Mouse (Mus musculus) left cerebral cortex, adult 2 months (tissue): ENCODE data around the gene Rtn3. TPM values are rescaled to one million over a fixed set of nuclear protein-coding genes. Genes with fewer than 3 reads are reported as not detected.

Experiments used
- DNase-seq, 2 experiments: peaks; one replicate each; pipeline ENCODE4 v3.0.0; 2021 to 2022; ENCODE audit warnings: low spot score in 2 of 2, mixed read lengths in 1 of 2; ENCODE audit errors: extremely low spot score in 1 of 2
- H3K27ac ChIP-seq: fragments of 200-600 bp; 2 replicates; pipeline ENCODE4 v1.8.1; 2022
- H3K4me3 ChIP-seq: fragments of 200-600 bp; 2 replicates; pipeline ENCODE4 v1.8.1; 2022
- CTCF ChIP-seq: fragments of 200-600 bp; IDR thresholded peaks from 2 replicates; pipeline ENCODE4 v1.8.1; 2022; ENCODE audit warnings: antibody characterized with exemption, mild to moderate bottlenecking, moderate library complexity
- intact Hi-C: fragments of 180-260 bp; cut with DNase I; formaldehyde crosslinking; loops from one replicate; pipeline ENCODE4 v1.15.1; 2025
- total RNA-seq, 2 experiments: library from RNA; stranded (reverse); gene quantifications; 2 replicates each; pipeline ENCODE4 v1.2.3; 2021

The Rtn3 gene
- total RNA-seq, 2 experiments from 2014 or later = 792 to 823 TPM

DNA sequence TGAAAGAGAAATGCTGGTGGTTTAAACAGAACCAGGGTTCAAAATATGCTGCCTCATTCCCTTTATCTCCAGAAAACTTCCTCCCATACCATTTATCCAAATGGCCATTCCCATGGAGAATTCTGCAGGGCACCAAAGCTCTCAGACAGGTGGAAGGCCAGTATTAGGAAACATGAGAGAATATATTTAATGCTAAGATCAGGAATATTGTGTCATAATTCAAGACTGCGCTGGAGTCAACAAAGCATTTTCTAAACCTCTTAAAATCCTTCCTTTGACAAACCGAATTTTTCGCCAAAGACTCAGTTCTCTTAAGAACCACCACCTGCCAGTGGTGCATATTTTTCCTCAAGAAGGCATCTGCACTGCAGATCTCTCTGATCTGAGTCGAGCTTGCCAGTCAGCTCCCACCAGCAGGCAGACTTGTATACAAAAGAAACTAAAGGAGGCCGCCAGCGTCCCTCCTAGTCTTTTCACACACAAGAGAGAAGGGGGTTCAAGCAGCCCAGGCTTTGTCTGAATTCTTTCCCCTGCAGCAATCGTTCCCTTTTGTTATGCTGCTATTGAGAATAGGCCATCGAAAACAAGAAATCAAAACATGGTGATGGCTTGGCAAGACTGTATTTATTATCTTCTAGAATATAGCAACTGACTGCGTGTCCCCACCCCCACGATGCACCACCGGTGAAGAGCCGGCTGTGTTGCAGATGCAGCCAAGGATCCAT is 1.4 kb downstream of the Rtn3 start:
- intact Hi-C loops = no loop called here
- Histone ChIP-seq H3K4me3 (peak overlapping the region; percentile 96), H3K27ac (peak overlapping the region; percentile 97)
- no peak; the same call in 1 of the 2 replicates for TF ChIP-seq CTCF
- DNase-seq = peak; percentile 36 to 53

DNA sequence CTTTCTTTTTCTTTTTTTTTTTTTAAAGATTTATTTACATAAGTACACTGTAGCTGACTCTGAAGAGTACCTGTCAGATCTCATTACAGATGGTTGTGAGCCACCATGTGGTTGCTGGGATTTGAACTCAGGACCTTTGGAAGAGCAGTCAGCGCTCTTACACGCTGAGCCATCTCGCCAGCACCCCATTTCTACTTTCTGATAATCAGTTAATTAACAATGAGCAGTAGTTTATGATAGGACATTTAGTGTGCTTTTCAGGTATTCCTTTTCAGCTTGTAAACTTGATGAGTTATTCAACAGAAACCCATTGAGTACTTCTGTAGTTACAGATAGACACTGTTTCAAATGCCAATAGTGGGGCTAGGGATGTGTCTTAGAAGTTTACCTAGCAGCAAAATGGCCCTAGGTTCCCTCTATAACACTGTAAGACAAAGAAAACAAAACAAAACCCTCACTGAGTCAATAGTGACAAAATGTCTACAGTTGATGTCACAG is 3.3 kb downstream of the Rtn3 start:
- intact Hi-C loops = no loop called here
- no peak for TF ChIP-seq CTCF
- Histone ChIP-seq H3K27ac (no peak overlapping the region), H3K4me3 (peak overlapping the region; percentile 96)
- no peak for DNase-seq

DNA sequence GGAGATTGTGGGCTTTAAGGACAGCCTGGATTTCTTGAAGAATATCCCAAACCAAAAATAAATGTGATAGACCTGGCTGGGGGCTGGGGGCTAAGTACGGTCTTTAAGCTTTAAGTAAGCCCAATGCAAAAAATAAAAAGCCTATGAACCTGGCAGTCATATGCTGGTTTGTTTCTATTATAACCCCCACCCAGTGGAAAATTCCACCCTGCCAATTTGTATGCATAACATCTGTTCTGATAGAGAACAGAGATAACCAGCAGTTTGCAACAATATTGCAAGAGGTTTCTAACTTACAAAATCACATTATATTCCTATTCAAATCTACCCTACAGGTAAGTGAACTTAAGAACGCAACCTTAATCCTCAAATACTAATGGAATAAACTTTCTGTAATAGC is 12.4 kb downstream of the Rtn3 start:
- intact Hi-C loops = no loop called here
- Histone ChIP-seq H3K27ac (no peak overlapping the region), H3K4me3 (no peak overlapping the region)
- no peak for DNase-seq
- no peak for TF ChIP-seq CTCF

DNA sequence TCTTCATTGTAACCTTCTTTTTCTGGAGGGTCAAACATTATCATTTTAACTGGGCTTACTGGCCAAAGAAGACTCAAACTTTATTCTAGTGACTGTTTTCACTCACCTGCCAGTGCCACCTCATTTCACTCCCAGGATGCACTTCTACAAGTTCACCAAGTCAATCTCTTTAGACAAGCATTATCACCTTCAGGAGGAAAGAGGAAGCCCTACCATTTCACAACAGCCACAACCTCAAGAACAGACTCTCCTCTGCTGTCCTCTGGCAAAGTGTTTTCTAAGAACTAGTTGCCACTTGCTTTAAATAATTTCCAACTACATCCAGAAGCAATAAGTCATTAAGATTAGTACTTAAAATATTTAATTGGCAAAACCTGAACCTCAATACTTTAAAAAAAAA is 15.2 kb downstream of the Rtn3 start:
- intact Hi-C loops = no loop called here
- Histone ChIP-seq H3K4me3 (no peak overlapping the region), H3K27ac (no peak overlapping the region)
- no peak for DNase-seq
- TF ChIP-seq CTCF = no peak

DNA sequence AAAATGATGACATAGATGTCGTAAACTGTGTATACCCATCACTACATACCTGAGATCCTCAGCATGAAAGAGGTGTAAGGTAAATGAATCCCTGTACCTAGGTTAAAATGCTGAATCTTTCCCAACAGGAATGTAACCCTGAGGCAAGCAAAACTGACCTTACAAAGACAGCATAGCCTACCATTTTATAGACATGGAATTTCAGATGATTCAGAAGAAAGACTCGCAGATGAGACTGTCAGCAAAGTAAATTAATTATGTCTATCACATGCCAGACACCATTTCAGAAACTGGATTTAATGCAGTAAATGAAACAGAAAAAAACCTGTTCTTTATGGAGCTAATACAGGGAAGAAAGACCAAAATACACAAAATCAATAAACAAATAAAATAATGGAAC is 23.7 kb downstream of the Rtn3 start:
- no peak overlapping the region for H3K4me3 ChIP-seq
- H3K27ac ChIP-seq = no peak overlapping the region
- no peak for DNase-seq
- intact Hi-C loops = no loop called here
- no peak for TF ChIP-seq CTCF

DNA sequence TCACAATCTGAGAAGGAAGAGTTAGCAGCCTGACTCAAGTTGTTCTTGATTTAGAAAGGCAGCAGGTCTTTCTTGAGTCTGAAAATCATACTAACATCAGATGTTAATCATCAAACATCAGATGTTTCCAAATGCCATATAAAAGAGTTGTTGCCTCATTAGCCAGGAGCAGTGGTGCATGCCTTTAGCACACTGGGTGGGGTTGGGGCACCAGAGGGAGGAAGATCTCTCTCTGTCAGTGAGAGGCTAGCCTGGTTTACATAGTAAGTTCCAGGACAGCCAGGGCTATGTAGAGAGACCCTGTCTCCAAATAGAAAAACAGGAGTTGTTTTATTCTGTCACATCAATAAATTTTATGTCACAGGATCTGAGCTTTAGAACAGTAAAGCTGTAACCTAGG is 24.2 kb downstream of the Rtn3 start:
- Histone ChIP-seq H3K27ac (no peak overlapping the region), H3K4me3 (no peak overlapping the region)
- intact Hi-C loops = no loop called here
- TF ChIP-seq CTCF = no peak
- DNase-seq = no peak

DNA sequence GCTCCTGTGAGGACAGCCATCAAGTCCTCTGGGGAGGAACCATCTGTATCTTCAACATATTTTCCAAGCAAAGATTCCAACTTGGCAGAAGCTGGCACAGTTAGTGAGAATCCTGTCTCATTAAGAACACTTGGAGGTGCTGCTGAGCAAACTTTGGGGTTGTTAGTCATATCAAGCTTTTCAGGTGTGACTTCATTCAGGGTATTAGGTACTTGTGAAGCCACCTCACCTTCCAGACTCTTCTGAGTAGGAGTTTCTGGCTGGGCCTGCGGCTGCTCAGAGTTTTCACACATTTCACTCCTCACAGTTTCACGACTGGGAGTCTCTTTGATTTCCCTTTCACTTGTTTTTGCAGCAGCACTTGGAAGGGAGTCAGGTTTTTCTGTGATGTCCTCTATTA is 26.3 kb downstream of the Rtn3 start:
- no peak for DNase-seq
- no peak overlapping the region for H3K4me3 ChIP-seq
- intact Hi-C loops = no loop called here
- no peak overlapping the region for H3K27ac ChIP-seq
- peak; percentile 6 for TF ChIP-seq CTCF

DNA sequence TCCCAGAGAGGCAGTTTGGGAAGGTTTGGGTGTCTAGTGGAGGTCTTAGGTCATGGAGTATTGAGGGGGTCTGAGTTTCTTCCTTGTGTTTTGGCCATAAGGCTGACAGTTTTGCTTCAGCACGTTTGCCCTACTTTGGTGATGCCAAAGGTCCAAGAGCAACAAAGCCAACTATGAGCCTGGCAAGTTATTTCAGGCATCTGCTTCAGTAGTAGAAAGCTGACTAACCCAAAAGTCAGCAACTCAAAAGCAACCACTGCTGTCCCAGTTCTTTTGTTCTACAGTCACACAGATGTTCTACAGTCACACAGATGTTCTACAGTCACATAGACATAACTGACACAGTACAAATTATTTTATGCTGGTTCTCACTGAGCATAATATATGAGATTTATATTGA is 37.5 kb downstream of the Rtn3 start:
- intact Hi-C loops = no loop called here
- no peak overlapping the region for H3K4me3 ChIP-seq
- no peak for TF ChIP-seq CTCF
- no peak for DNase-seq
- no peak overlapping the region for H3K27ac ChIP-seq

DNA sequence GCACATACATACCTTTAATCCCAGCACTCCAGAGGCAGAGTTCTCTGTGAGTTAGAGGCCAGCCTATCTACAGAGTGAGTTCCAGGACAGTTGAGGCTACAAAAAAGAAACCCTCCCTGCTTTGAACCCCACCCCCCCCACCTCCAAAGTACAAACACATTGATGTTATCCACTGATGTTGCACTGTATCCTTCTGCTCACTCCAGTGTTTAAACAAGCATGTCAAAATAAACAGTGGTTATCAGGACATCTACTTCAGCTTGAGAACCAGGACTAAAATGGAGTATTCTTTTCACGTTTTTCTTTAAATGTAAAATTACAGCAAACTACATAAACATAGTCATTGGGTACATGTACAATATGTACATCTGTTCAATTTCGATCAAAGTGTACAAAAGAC is 38.0 kb downstream of the Rtn3 start:
- Histone ChIP-seq H3K27ac (no peak overlapping the region), H3K4me3 (no peak overlapping the region)
- TF ChIP-seq CTCF = no peak
- DNase-seq = no peak
- intact Hi-C loops = no loop called here

DNA sequence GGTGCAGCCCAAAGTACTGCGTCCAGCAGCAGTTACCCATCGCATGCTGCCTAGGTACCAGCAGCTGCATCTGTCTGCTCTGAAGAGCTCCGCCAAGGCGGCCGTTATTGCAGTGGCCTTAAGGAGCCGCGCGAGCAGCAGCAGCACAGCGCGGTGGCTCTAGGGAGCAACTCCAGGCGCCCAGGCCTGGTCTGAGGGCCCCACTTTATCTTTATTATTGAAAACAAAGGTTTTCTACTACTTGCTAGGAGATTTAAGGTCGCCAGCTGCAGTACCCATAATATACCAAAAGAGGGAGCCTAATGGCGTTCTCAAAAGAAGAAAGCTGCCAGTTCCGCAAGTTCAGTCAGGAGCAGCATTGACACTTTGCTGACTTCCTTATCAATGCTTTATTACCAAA is 41.6 kb downstream of the Rtn3 start:
- intact Hi-C loops = no loop called here
- DNase-seq = no peak
- Histone ChIP-seq H3K27ac (no peak overlapping the region), H3K4me3 (no peak overlapping the region)
- peak; percentile 79 for TF ChIP-seq CTCF

DNA sequence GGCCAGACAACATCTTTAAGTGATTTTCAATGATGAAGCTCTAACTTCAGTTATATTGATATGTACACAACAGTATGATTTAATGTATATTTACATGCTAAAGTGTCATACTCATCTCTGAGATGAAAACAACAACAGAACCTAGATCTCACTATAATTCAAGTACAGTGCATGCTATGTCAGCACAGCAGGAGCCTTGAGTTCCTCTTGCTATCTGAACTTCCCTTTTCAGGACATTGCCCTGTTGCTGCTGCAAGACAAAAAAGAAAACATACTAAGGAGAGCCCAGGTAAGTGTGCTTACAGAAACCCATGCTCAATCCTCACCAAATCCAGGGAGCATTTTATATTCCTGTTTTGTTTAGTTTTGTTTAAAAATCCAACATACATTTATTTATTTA is 44.8 kb downstream of the Rtn3 start:
- no peak for TF ChIP-seq CTCF
- Histone ChIP-seq H3K27ac (no peak overlapping the region), H3K4me3 (no peak overlapping the region)
- no peak for DNase-seq
- intact Hi-C loops = no loop called here

DNA sequence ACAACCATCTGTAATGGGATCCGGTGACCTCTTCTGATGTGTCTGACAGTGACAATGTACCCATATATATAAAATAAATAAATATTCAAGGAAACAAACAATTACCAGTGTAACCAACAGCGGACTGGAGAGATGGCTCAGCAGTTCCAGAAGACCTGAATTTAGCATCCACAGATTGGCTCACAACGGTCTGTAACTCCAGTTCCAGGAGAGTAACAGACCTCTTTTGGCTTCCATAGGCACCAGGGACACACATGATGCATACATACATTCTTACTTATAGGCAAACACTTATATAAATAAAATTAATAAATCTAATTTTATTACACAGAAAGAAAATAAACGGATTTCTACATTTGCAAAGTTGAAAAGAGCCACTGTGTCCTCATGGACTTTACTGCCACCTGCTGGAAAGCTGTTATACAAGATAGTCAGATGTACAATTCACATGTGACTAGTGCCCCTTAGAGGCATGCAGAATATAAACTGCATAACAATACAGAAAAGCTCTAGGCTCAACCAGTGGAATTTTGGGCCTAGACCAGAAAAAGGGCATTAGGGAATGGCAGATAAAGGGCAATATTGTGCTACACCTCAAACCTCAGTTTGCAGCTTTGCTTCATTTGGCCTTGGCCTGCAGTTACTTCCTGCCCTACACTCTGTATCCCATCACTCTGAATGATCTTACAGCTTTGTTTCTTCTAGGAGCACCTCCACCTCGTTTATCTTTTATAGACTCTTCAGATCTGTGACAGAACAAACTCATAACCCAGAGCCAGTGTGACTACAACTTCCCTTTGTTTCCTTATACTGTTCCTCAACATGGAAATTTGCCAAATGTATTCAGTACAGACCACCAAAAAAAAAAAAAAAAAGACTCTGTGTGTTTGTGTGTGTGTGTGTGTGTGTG is 46.8 kb downstream of the Rtn3 start:
- Histone ChIP-seq H3K4me3 (no peak overlapping the region), H3K27ac (no peak overlapping the region)
- TF ChIP-seq CTCF = peak; percentile 77
- intact Hi-C loops = no loop called here
- no peak for DNase-seq
